Mouse (Mus musculus): ENCODE data around the gene Ror1. TPM values are rescaled to one million over a fixed set of nuclear protein-coding genes. Genes with fewer than 3 reads are reported as not detected.

Ror1 gene
- polyA plus RNA-seq, 1 experiment from 2014 or later, result 1.5 TPM

- Histone ChIP-seq H3K4me2 (replicated peaks) (no peak overlapping the region), H3K4me1 (replicated peaks; ENCODE audit: control insufficient read depth, insufficient read depth, low read length) (no peaks in the 10 kb centered on the region), H3K36me3 (replicated peaks; ENCODE audit: control insufficient read depth, insufficient read depth) (no peaks in the 10 kb centered on the region), H3K27me3 (ENCODE audit: control insufficient read depth, insufficient read depth, low read length) (no peaks in the 10 kb centered on the region), H3K27ac (no peak overlapping the region), H3K4me3 (replicated peaks; ENCODE audit: low read length) (no peak overlapping the region), H3K9me3 (ENCODE audit: control insufficient read depth, low read length) (no peaks in the 10 kb centered on the region), H3K9ac (no peak overlapping the region)
- 81% methylated on average over 6 of the region's 6 CpGs for WGBS
- ATAC-seq (ENCODE audit: low FRiP score) (no peak), DNase-seq (ENCODE audit: low spot score) (no peak)
These were observed 146.6 kb downstream of the Ror1 start for GRCm38 (mm10) chr4:100242061-100242756.

- H3K9ac ChIP-seq, result no peak overlapping the region
- DNase-seq (ENCODE audit: low spot score), result no peak
- no peak overlapping the region for H3K4me3 ChIP-seq (replicated peaks; ENCODE audit: low read length)
- H3K36me3 ChIP-seq (replicated peaks; ENCODE audit: control insufficient read depth, insufficient read depth), result no peaks in the 10 kb centered on the region
- no peaks in the 10 kb centered on the region for H3K9me3 ChIP-seq (ENCODE audit: control insufficient read depth, low read length)
- 78% methylated on average over 8 of the region's 8 CpGs for WGBS
- no peaks in the 10 kb centered on the region for H3K27me3 ChIP-seq (ENCODE audit: control insufficient read depth, insufficient read depth, low read length)
- H3K4me2 ChIP-seq (replicated peaks), result no peak overlapping the region
- no peak overlapping the region for H3K27ac ChIP-seq
- ATAC-seq (ENCODE audit: low FRiP score), result no peak
- H3K4me1 ChIP-seq (replicated peaks; ENCODE audit: control insufficient read depth, insufficient read depth, low read length), result no peaks in the 10 kb centered on the region
These were observed 148.7 kb downstream of the Ror1 start for GRCm38 (mm10) chr4:100244250-100244649.

GRCm38 (mm10) chr4:100244701-100245100, 149.1 kb downstream of the Ror1 start:
- DNase-seq (ENCODE audit: low spot score) (no peak), ATAC-seq (ENCODE audit: low FRiP score) (no peak)
- no peak overlapping the region for H3K4me2 ChIP-seq (replicated peaks)
- no peak overlapping the region for H3K9ac ChIP-seq
- no peaks in the 10 kb centered on the region for H3K9me3 ChIP-seq (ENCODE audit: control insufficient read depth, low read length)
- no peaks in the 10 kb centered on the region for H3K27me3 ChIP-seq (ENCODE audit: control insufficient read depth, insufficient read depth, low read length)
- H3K4me3 ChIP-seq (replicated peaks; ENCODE audit: low read length), result no peak overlapping the region
- WGBS, result 75% methylated on average over 6 of the region's 6 CpGs
- H3K4me1 ChIP-seq (replicated peaks; ENCODE audit: control insufficient read depth, insufficient read depth, low read length), result no peaks in the 10 kb centered on the region
- H3K27ac ChIP-seq, result no peak overlapping the region
- H3K36me3 ChIP-seq (replicated peaks; ENCODE audit: control insufficient read depth, insufficient read depth), result no peaks in the 10 kb centered on the region

GRCm38 (mm10) chr4:100247826-100248225, 152.2 kb downstream of the Ror1 start:
- 81% methylated on average over 7 of the region's 7 CpGs for WGBS
- no peaks in the 10 kb centered on the region for H3K36me3 ChIP-seq (replicated peaks; ENCODE audit: control insufficient read depth, insufficient read depth)
- no peaks in the 10 kb centered on the region for H3K4me1 ChIP-seq (replicated peaks; ENCODE audit: control insufficient read depth, insufficient read depth, low read length)

GRCm38 (mm10) chr4:100248273-100248672, 152.7 kb downstream of the Ror1 start:
- no peak overlapping the region for H3K4me2 ChIP-seq (replicated peaks)
- WGBS, result 94% methylated on average over 2 of the region's 2 CpGs
- no peak overlapping the region for H3K9ac ChIP-seq
- H3K27me3 ChIP-seq (ENCODE audit: control insufficient read depth, insufficient read depth, low read length), result no peaks in the 10 kb centered on the region
- no peaks in the 10 kb centered on the region for H3K9me3 ChIP-seq (ENCODE audit: control insufficient read depth, low read length)
- H3K36me3 ChIP-seq (replicated peaks; ENCODE audit: control insufficient read depth, insufficient read depth), result no peaks in the 10 kb centered on the region
- ATAC-seq (ENCODE audit: low FRiP score) (no peak), DNase-seq (ENCODE audit: low spot score) (no peak)
- no peak overlapping the region for H3K27ac ChIP-seq
- H3K4me1 ChIP-seq (replicated peaks; ENCODE audit: control insufficient read depth, insufficient read depth, low read length), result no peaks in the 10 kb centered on the region
- H3K4me3 ChIP-seq (replicated peaks; ENCODE audit: low read length), result no peak overlapping the region

More at GRCm38 (mm10) chr4:100247826-100248225, 152.2 kb downstream of the Ror1 start:
- H3K4me3 ChIP-seq (replicated peaks; ENCODE audit: low read length), result no peak overlapping the region
- H3K9ac ChIP-seq, result no peak overlapping the region
- no peaks in the 10 kb centered on the region for H3K9me3 ChIP-seq (ENCODE audit: control insufficient read depth, low read length)
- no peak overlapping the region for H3K4me2 ChIP-seq (replicated peaks)
- no peak overlapping the region for H3K27ac ChIP-seq
- DNase-seq (ENCODE audit: low spot score), result no peak
- no peaks in the 10 kb centered on the region for H3K27me3 ChIP-seq (ENCODE audit: control insufficient read depth, insufficient read depth, low read length)
- ATAC-seq (ENCODE audit: low FRiP score), result no peak

- Histone ChIP-seq H3K4me2 (replicated peaks) (no peak overlapping the region), H3K9ac (no peak overlapping the region), H3K27me3 (ENCODE audit: control insufficient read depth, insufficient read depth, low read length) (no peaks in the 10 kb centered on the region), H3K9me3 (ENCODE audit: control insufficient read depth, low read length) (no peaks in the 10 kb centered on the region), H3K4me1 (replicated peaks; ENCODE audit: control insufficient read depth, insufficient read depth, low read length) (no peaks in the 10 kb centered on the region), H3K27ac (no peak overlapping the region), H3K36me3 (replicated peaks; ENCODE audit: control insufficient read depth, insufficient read depth) (no peaks in the 10 kb centered on the region), H3K4me3 (replicated peaks; ENCODE audit: low read length) (no peak overlapping the region)
- ATAC-seq (ENCODE audit: low FRiP score) (no peak), DNase-seq (ENCODE audit: low spot score) (no peak)
- WGBS, result 79% methylated on average over 2 of the region's 2 CpGs
These were observed 155.7 kb downstream of the Ror1 start for GRCm38 (mm10) chr4:100251270-100251669.

- H3K4me1 ChIP-seq (replicated peaks; ENCODE audit: control insufficient read depth, insufficient read depth, low read length), result no peaks in the 10 kb centered on the region
- ATAC-seq (ENCODE audit: low FRiP score) (no peak), DNase-seq (ENCODE audit: low spot score) (no peak)
- WGBS, result 83% methylated on average over 1 of the region's 1 CpGs
- no peak overlapping the region for H3K9ac ChIP-seq
- no peak overlapping the region for H3K4me3 ChIP-seq (replicated peaks; ENCODE audit: low read length)
- H3K27ac ChIP-seq, result no peak overlapping the region
- H3K27me3 ChIP-seq (ENCODE audit: control insufficient read depth, insufficient read depth, low read length), result no peaks in the 10 kb centered on the region
- no peak overlapping the region for H3K4me2 ChIP-seq (replicated peaks)
- no peaks in the 10 kb centered on the region for H3K9me3 ChIP-seq (ENCODE audit: control insufficient read depth, low read length)
- H3K36me3 ChIP-seq (replicated peaks; ENCODE audit: control insufficient read depth, insufficient read depth), result no peaks in the 10 kb centered on the region
These were observed 156.5 kb downstream of the Ror1 start for GRCm38 (mm10) chr4:100252050-100252449.

- ATAC-seq (ENCODE audit: low FRiP score) (no peak), DNase-seq (ENCODE audit: low spot score) (no peak)
- no peaks in the 10 kb centered on the region for H3K27me3 ChIP-seq (ENCODE audit: control insufficient read depth, insufficient read depth, low read length)
- no peak overlapping the region for H3K4me2 ChIP-seq (replicated peaks)
- H3K4me3 ChIP-seq (replicated peaks; ENCODE audit: low read length), result no peak overlapping the region
- no peaks in the 10 kb centered on the region for H3K36me3 ChIP-seq (replicated peaks; ENCODE audit: control insufficient read depth, insufficient read depth)
- 77% methylated on average over 10 of the region's 10 CpGs for WGBS
- H3K9ac ChIP-seq, result no peak overlapping the region
- H3K4me1 ChIP-seq (replicated peaks; ENCODE audit: control insufficient read depth, insufficient read depth, low read length), result no peaks in the 10 kb centered on the region
- H3K9me3 ChIP-seq (ENCODE audit: control insufficient read depth, low read length), result no peaks in the 10 kb centered on the region
- no peak overlapping the region for H3K27ac ChIP-seq
These were observed 157.1 kb downstream of the Ror1 start for GRCm38 (mm10) chr4:100252646-100253045.

- no peak for ATAC-seq (ENCODE audit: low FRiP score)
- H3K4me3 ChIP-seq (replicated peaks; ENCODE audit: low read length), result no peak overlapping the region
- no peak for DNase-seq (ENCODE audit: low spot score)
- H3K36me3 ChIP-seq (replicated peaks; ENCODE audit: control insufficient read depth, insufficient read depth), result no peaks in the 10 kb centered on the region
- H3K9me3 ChIP-seq (ENCODE audit: control insufficient read depth, low read length), result no peaks in the 10 kb centered on the region
- H3K27me3 ChIP-seq (ENCODE audit: control insufficient read depth, insufficient read depth, low read length), result no peaks in the 10 kb centered on the region
- H3K4me2 ChIP-seq (replicated peaks), result no peak overlapping the region
- 79% methylated on average over 9 of the region's 9 CpGs for WGBS
- H3K9ac ChIP-seq, result no peak overlapping the region
- no peaks in the 10 kb centered on the region for H3K4me1 ChIP-seq (replicated peaks; ENCODE audit: control insufficient read depth, insufficient read depth, low read length)
- H3K27ac ChIP-seq, result no peak overlapping the region
These were observed 157.8 kb downstream of the Ror1 start for GRCm38 (mm10) chr4:100253401-100253800.

GRCm38 (mm10) chr4:100253831-100254230, 158.2 kb downstream of the Ror1 start:
- WGBS, result 48% methylated on average over 7 of the region's 7 CpGs
- no peak for ATAC-seq (ENCODE audit: low FRiP score)
- no peaks in the 10 kb centered on the region for H3K4me1 ChIP-seq (replicated peaks; ENCODE audit: control insufficient read depth, insufficient read depth, low read length)

More at GRCm38 (mm10) chr4:100253831-100254230, 158.2 kb downstream of the Ror1 start:
- Histone ChIP-seq H3K4me3 (replicated peaks; ENCODE audit: low read length) (no peak overlapping the region), H3K36me3 (replicated peaks; ENCODE audit: control insufficient read depth, insufficient read depth) (no peaks in the 10 kb centered on the region), H3K27me3 (ENCODE audit: control insufficient read depth, insufficient read depth, low read length) (no peaks in the 10 kb centered on the region), H3K9me3 (ENCODE audit: control insufficient read depth, low read length) (no peaks in the 10 kb centered on the region), H3K4me2 (replicated peaks) (no peak overlapping the region), H3K27ac (no peak overlapping the region), H3K9ac (no peak overlapping the region)
- DNase-seq (ENCODE audit: low spot score), result no peak

Measured in hindbrain, embryonic 14.5 days (tissue).